Mouse (Mus musculus) intestine, embryonic 14.5 days (tissue): Measurements from ENCODE around the gene Fam122a. TPM values are rescaled to one million over a fixed set of nuclear protein-coding genes. Genes with fewer than 3 reads are reported as not detected.

Experiments used
- ATAC-seq: fragments of 200-750 bp; cut with Nextera tagmentation; replicated peaks from 2 replicates; pipeline ENCODE4 v1.8.0; 2017; ENCODE audit warnings: low read depth, moderate number of reproducible peaks, moderate TSS enrichment, moderate library complexity; ENCODE audit not compliant: low FRiP score, low TSS enrichment
- DNase-seq: peaks from one replicate; pipeline ENCODE4 v3.0.0-alpha.2; 2018; ENCODE audit warnings: low spot score
- H3K27ac ChIP-seq: fragments of 300-500 bp; sonication (generic); 2 replicates; pipeline ENCODE4 v1.5.1; 2014; ENCODE audit warnings: low read depth, mild to moderate bottlenecking, control low read depth
- H3K27me3 ChIP-seq: fragments of 300-500 bp; sonication (generic); replicated peaks from 2 replicates; pipeline ENCODE4 v1.6.1; 2014; ENCODE audit warnings: low read length, control low read depth; ENCODE audit not compliant: control insufficient read depth, insufficient read depth
- H3K36me3 ChIP-seq: fragments of 300-500 bp; sonication (generic); 2 replicates; pipeline ENCODE4 v1.6.1; 2014; ENCODE audit warnings: low read length, control low read depth; ENCODE audit not compliant: control insufficient read depth, insufficient read depth
- H3K4me1 ChIP-seq: fragments of 300-500 bp; sonication (generic); replicated peaks from 2 replicates; pipeline ENCODE4 v1.6.1; 2014; ENCODE audit warnings: low read length, control low read depth, mixed read lengths; ENCODE audit not compliant: control insufficient read depth, insufficient read depth
- H3K4me2 ChIP-seq: fragments of 300-500 bp; sonication (generic); 2 replicates; pipeline ENCODE4 v1.6.1; 2014; ENCODE audit warnings: low read length
- H3K4me3 ChIP-seq: fragments of 300-500 bp; sonication (generic); 2 replicates; pipeline ENCODE4 v1.5.1; 2014; ENCODE audit warnings: low read depth, low read length, control low read depth, mixed read lengths
- H3K9ac ChIP-seq: fragments of 300-500 bp; sonication (generic); 2 replicates; pipeline ENCODE4 v1.6.1; 2014; ENCODE audit warnings: mild to moderate bottlenecking, low read length
- H3K9me3 ChIP-seq: fragments of 300-500 bp; sonication (generic); 2 replicates; pipeline ENCODE4 v1.6.1; 2016; ENCODE audit warnings: low read length, control low read depth; ENCODE audit not compliant: control insufficient read depth
- WGBS: fragments of 180-500 bp; shearing (Covaris S2); extraction: QIAGEN DNeasy Blood & Tissue Kit; methylation state at CpG from one replicate; pipeline ENCODE4 v1.1.7; 2014; 5-methylcytosine and 5-hydroxymethylcytosine counted together
- polyA plus RNA-seq: library from polyadenylated mRNA; unstranded; fragments of >200 nt; fragmentation: Nextera tagmentation; extraction: Ambion mirVana; gene quantifications from 2 replicates; pipeline ENCODE4 v1.2.1, GENCODE M21; 2014

Fam122a gene
- polyA plus RNA-seq, 1 experiment from 2014 or later: 48.9 TPM

- no peaks in the 10 kb centered on the region for H3K36me3 ChIP-seq
- WGBS: 66% methylated on average over 15 of the region's 15 CpGs
- H3K27ac ChIP-seq: peak overlapping the region; percentile 40; the same call in 1 of the 2 replicates
- H3K27me3 ChIP-seq: no peaks in the 10 kb centered on the region
- 0 out of 2 replicates have a peak, but pooled peaks cover 2% of the 10 kb centered on the region for H3K9me3 ChIP-seq
- no peak overlapping the region for H3K9ac ChIP-seq
- ATAC-seq (peak; percentile 92), DNase-seq (peak; percentile 55)
- H3K4me2 ChIP-seq: no peak overlapping the region; the same call in 1 of the 2 replicates
- H3K4me1 ChIP-seq: no peaks in the 10 kb centered on the region
- no peak overlapping the region for H3K4me3 ChIP-seq
These were observed 37.8 kb upstream of the Fam122a start for GRCm38 (mm10) chr19:24514661-24515642.

GRCm38 (mm10) chr19:24513105-24513843, 36.1 kb upstream of the Fam122a start:
- Histone ChIP-seq H3K9me3 (0 out of 2 replicates have a peak, but pooled peaks cover 2% of the 10 kb centered on the region), H3K36me3 (no peaks in the 10 kb centered on the region), H3K4me2 (no peak overlapping the region), H3K9ac (no peak overlapping the region), H3K27me3 (no peaks in the 10 kb centered on the region), H3K4me1 (no peaks in the 10 kb centered on the region), H3K4me3 (no peak overlapping the region), H3K27ac (peak overlapping the region; percentile 3; the same call in 1 of the 2 replicates)
- WGBS: 74% methylated on average over 20 of the region's 20 CpGs
- ATAC-seq: no peak
- DNase-seq: no peak

GRCm38 (mm10) chr19:24511939-24512338, 34.8 kb upstream of the Fam122a start:
- H3K9ac ChIP-seq: no peak overlapping the region
- H3K4me3 ChIP-seq: no peak overlapping the region
- no peak overlapping the region for H3K27ac ChIP-seq
- H3K36me3 ChIP-seq: no peaks in the 10 kb centered on the region
- ATAC-seq: no peak
- no peak for DNase-seq
- 89% methylated on average over 7 of the region's 7 CpGs for WGBS
- H3K9me3 ChIP-seq: 0 out of 2 replicates have a peak, but pooled peaks cover 2% of the 10 kb centered on the region
- no peaks in the 10 kb centered on the region for H3K4me1 ChIP-seq
- no peak overlapping the region for H3K4me2 ChIP-seq
- no peaks in the 10 kb centered on the region for H3K27me3 ChIP-seq

- Histone ChIP-seq H3K27me3 (no peaks in the 10 kb centered on the region), H3K36me3 (no peaks in the 10 kb centered on the region), H3K4me3 (no peak overlapping the region), H3K4me2 (no peak overlapping the region), H3K4me1 (no peaks in the 10 kb centered on the region), H3K9ac (no peak overlapping the region), H3K9me3 (0 out of 2 replicates have a peak, but pooled peaks cover 2% of the 10 kb centered on the region), H3K27ac (no peak overlapping the region)
- DNase-seq (no peak), ATAC-seq (no peak)
- 87% methylated on average over 6 of the region's 6 CpGs for WGBS
These were observed 32.2 kb upstream of the Fam122a start for GRCm38 (mm10) chr19:24509391-24509790.

GRCm38 (mm10) chr19:24508087-24508767, 31.1 kb upstream of the Fam122a start:
- no peak for ATAC-seq
- Histone ChIP-seq H3K36me3 (no peaks in the 10 kb centered on the region), H3K4me2 (no peak overlapping the region), H3K4me1 (no peaks in the 10 kb centered on the region), H3K4me3 (no peak overlapping the region), H3K9me3 (0 out of 2 replicates have a peak, but pooled peaks cover 2% of the 10 kb centered on the region), H3K27ac (no peak overlapping the region), H3K9ac (no peak overlapping the region), H3K27me3 (no peaks in the 10 kb centered on the region)
- DNase-seq: no peak
- WGBS: 73% methylated on average over 13 of the region's 13 CpGs

GRCm38 (mm10) chr19:24502736-24503421, 25.7 kb upstream of the Fam122a start:
- Histone ChIP-seq H3K9me3 (no peaks in the 10 kb centered on the region), H3K36me3 (no peaks in the 10 kb centered on the region), H3K4me3 (no peak overlapping the region), H3K4me2 (no peak overlapping the region), H3K27me3 (no peaks in the 10 kb centered on the region), H3K4me1 (no peaks in the 10 kb centered on the region), H3K27ac (no peak overlapping the region), H3K9ac (no peak overlapping the region)
- ATAC-seq (no peak), DNase-seq (no peak)
- 83% methylated on average over 10 of the region's 10 CpGs for WGBS

GRCm38 (mm10) chr19:24501525-24501924, 24.4 kb upstream of the Fam122a start:
- H3K9me3 ChIP-seq: no peaks in the 10 kb centered on the region
- H3K27ac ChIP-seq: no peak overlapping the region
- DNase-seq: no peak
- ATAC-seq: no peak
- H3K27me3 ChIP-seq: no peaks in the 10 kb centered on the region
- H3K36me3 ChIP-seq: no peaks in the 10 kb centered on the region
- no peaks in the 10 kb centered on the region for H3K4me1 ChIP-seq
- H3K9ac ChIP-seq: no peak overlapping the region
- no peak overlapping the region for H3K4me2 ChIP-seq
- no peak overlapping the region for H3K4me3 ChIP-seq

- Histone ChIP-seq H3K4me2 (no peak overlapping the region), H3K27ac (no peak overlapping the region), H3K27me3 (no peaks in the 10 kb centered on the region), H3K9me3 (no peaks in the 10 kb centered on the region), H3K36me3 (no peaks in the 10 kb centered on the region), H3K4me1 (no peaks in the 10 kb centered on the region), H3K9ac (no peak overlapping the region), H3K4me3 (no peak overlapping the region)
- DNase-seq: no peak
- 70% methylated on average over 5 of the region's 5 CpGs for WGBS
- ATAC-seq: no peak
These were observed 23.3 kb upstream of the Fam122a start for GRCm38 (mm10) chr19:24500431-24500830.
